Mouse (Mus musculus): ENCODE results near the gene Vmn2r124.

DNA sequence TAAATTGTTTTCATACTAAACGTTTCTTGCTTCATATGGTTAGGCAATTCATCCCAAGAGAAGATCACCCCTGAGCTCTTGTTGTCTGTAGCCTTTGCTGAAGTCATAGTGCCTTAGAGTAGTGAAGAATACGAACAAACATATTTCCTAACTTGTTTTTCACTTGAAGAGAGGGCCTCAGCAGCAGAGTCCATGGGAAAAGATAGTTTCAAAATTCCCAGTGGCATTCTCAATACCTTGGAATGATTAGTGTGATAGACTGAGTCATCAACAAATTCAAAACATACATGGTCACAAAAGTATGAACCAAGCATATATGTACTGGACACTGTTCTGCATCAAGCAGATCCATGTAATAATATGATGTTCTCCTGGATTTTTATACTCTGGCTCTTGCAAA is at the start of gene Vmn2r124:
- TF ChIP-seq CTCF (IDR thresholded peaks at IDR 0.05 in 2 of 3, conservative IDR thresholded peaks at IDR 0.05 in 1 of 3; ENCODE audit: control insufficient read depth in 1 of 3, insufficient read depth in 1 of 3, low read depth in 2 of 3, low read length in 3 of 3, poor library complexity in 1 of 3, severe bottlenecking in 1 of 3) (no peak), EP300 (IDR thresholded peaks at IDR 0.05; ENCODE audit: low read depth in 1 of 2, low read length in 2 of 2) (no peak), USF2 (IDR thresholded peaks at IDR 0.05; ENCODE audit: borderline replicate concordance in 1 of 2, insufficient read depth in 1 of 2, low read depth in 1 of 2, low read length in 2 of 2) (no peak), UBTF (IDR thresholded peaks at IDR 0.05; ENCODE audit: borderline replicate concordance, insufficient read depth, low read depth, low read length) (no peak), SMC3 (IDR thresholded peaks at IDR 0.05; ENCODE audit: low read depth, low read length) (no peak), SIN3A (IDR thresholded peaks at IDR 0.05; ENCODE audit: low read length) (no peak), POLR2A (IDR thresholded peaks at IDR 0.05; ENCODE audit: control insufficient read depth in 1 of 2, insufficient read depth in 1 of 2, low read depth in 1 of 2, low read length in 2 of 2, poor library complexity in 1 of 2) (no peak), MAFK (IDR thresholded peaks at IDR 0.05; ENCODE audit: borderline replicate concordance, low read depth, low read length) (no peak), CHD1 (IDR thresholded peaks at IDR 0.05; ENCODE audit: low read depth, low read length) (no peak), TBP (IDR thresholded peaks at IDR 0.05; ENCODE audit: low read depth, low read length) (no peak), GATA1 (IDR thresholded peaks at IDR 0.05; ENCODE audit: low read depth, low read length) (no peak)

All from MEL (cell line).